Mouse (Mus musculus) liver, postnatal 0 days (tissue): ENCODE results near the gene Tbc1d4.

Experiments used
- CTCF ChIP-seq: sonication (generic); IDR thresholded peaks from 2 replicates; pipeline ENCODE4 v1.5.1; 2016; ENCODE audit warnings: antibody characterized with exemption, low read depth
- EP300 ChIP-seq: IDR thresholded peaks from 2 replicates; pipeline ENCODE4 v1.6.1; 2016; ENCODE audit warnings: antibody characterized with exemption, low read depth, mild to moderate bottlenecking

DNA sequence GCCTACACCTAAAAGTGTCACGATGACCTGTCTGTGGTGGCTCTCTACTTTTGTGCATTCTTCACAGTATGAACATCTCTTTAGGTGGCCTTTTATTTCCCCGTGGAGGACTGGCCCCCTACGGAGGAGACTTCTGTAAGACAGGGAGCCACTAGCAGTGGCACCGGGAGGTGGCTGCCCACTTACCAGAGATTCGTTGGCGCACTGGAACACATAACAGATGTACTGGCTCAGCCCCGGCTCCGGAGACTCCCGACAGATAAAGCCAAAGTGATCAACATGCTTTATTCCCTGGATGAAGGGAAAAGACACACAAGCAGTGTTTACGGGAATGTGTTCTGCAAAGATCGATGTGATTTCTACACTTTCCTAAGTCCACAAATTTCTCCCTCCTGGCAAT is 108.2 kb downstream of the Tbc1d4 start:
- TF ChIP-seq CTCF (no peak), EP300 (no peak)
